Mouse (Mus musculus): Measurements from ENCODE around the gene 2410002F23Rik.
A peak's percentile ranks its signal among the peaks of the same experiment; 100 is the strongest.
"Not testable (repeated sequence)": the region's sequence is repeated elsewhere in the genome, so short reads cannot be mapped to it uniquely, and the experiment has no call there.

The 2410002F23Rik gene

DNA sequence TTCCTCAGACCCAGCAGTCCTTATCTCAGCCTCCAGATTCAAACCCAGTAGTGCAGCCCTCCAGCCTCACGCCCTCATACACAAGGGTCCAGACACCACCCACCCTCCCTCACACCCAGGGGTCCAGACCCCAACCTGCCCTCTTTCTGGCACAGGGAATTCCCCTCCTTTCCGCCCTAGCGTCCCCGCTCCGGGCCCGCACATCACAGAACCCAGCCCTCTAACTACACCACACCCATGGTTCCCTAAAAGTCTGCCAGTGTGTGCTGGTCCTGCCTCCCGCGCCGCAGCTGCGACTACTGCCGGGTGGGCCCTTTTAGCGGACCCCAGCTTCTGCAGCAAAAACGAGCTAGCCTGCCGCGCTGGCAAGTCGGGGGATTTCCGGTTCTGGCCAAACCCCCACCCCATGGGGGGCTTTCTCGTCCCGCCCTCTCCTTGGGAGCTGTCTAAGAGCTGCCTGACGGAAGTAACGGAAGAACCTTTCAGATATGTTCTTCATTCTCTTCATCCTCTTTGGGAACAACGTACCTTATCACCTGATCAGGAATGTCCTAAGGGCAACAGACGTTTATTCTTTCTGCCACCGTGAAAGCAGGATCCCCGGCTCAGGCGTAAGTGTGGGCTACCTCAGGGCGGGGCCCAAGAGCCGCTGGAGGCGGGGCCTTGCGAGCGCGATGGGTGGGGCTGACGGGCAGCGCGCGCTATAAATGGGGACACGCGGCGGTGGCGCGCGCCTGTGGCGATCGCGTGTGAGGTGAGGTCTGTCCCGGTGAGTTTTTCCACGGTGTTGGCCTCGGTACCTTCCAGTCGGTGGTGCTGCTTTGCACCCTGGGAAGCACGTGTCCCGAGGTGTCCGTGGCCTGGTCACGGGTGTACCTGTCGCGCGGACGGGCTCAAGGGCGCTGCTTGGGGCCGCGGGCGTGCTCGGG, at the start of gene 2410002F23Rik, which contains the start of gene 1700028J19Rik:
Gene 2410002F23Rik (plus strand): TSS at position 668 of the 929 bp plus-strand sequence.
Gene 1700028J19Rik (minus strand): TSS at position 641 of the 929 bp plus-strand sequence.
- DNase-seq (ENCODE audit: low read depth, low spot score) = peak; percentile 93

DNA sequence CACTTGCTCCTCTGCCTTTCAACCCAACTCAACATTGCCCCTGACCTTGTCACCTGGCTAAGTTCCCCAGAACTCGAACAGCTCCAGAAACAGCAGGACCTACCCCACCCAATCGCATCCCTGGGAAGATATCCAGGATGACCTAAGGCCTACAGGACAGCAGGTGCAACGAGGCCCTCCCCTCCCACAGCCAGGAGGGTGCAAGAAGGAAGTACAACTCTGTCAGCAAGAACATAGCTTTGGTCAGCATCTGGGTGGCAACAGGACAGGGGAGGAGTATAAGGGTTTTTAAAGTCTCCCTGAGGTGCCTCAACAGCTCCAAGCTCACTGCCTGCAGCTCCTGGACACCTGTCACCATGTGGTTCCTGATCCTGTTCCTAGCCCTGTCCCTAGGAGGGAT, 48.6 kb upstream of the 2410002F23Rik start, which contains the start of gene Klk1b3:
Gene Klk1b3 (plus strand): TSS at position 301 of the 400 bp plus-strand sequence.
- DNase-seq (ENCODE audit: low read depth, low spot score) = no peak

DNA sequence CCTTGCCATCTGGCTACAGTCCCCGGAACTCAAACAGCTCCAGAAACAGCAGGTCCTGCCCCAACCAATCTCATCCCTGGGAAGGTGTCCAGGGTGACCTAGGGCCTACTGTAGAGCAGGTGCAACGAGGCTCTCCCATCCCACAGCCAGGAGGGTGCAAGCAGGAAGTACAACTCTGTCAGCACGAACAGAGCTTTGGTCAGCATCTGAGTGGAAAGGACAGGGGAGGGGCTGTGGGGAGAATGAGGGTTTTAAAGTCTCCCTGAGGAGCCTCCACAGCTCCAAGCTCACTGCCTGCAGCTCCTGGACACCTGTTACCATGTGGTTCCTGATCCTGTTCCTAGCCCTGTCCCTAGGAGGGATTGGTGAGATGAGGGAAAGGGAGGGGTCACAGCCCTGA, 39.4 kb upstream of the 2410002F23Rik start, which contains the start of gene Klk1b4:
Gene Klk1b4 (plus strand): TSS at position 301 of the 400 bp plus-strand sequence.
- DNase-seq (ENCODE audit: low read depth, low spot score) = not testable (repeated sequence)

DNA sequence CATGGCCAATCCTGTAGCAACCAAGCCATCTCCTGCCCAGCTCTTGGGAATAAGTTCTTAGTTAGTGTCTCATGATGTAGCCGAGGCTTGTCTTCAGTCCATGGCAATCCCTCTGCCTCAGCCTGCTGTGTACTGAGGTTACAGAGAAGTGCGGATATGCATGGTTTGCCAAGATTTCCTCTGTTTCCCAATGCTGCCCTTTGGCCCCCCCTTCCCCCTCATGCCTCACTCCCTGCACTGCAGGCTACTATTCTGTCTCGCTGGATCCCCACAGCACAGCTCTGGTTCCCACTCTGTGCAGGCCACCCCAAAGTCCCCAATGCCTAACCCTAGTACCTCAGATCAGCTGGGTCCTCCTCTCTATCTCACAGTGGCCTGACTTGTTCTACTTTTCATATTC, 38.2 kb upstream of the 2410002F23Rik start:
- no peak for DNase-seq (ENCODE audit: low read depth, low spot score)

DNA sequence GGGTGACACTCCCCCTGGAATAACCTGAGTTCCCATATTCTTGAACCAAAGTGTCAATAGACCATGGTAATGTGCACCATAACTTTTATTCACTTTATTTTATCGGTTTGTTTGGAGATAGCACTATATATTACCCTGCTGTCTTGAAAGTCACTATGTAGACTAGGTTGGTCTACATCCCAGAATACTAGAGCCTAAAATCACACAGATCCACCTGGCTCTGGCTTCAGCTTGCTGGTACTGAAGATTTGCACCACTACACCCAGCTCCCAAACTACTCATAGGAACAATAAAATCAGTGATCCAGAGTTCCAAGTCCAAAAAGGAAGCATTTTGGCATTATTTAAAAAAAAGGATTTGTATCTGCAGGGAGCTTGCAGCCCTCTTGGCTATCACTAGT, 30.9 kb upstream of the 2410002F23Rik start, which contains the start of gene Klk1b5:
Gene Klk1b5 (plus strand): TSS at position 301 of the 400 bp plus-strand sequence.
- no peak for DNase-seq (ENCODE audit: low read depth, low spot score)

DNA sequence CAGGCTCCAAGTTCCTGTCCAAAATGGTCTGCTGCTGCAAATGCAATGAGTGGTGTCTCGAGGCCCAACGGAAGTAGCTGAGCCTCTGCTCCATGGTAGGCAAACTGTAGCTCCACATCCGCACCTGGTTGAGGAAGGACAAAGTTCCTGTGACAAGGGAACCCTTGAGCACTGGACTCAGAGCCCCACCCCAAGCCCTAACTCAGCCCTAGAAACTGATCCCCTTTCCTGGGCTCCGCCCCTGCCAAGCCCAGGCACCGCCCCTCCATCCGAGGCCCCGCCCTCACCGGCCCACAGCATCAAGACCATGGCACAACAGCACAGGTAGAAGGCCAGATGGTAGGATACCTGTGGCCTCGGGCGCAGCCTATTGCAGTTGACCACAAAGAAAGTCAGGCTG, 24.9 kb upstream of the 2410002F23Rik start:
- DNase-seq (ENCODE audit: low read depth, low spot score) = peak; percentile 18

DNA sequence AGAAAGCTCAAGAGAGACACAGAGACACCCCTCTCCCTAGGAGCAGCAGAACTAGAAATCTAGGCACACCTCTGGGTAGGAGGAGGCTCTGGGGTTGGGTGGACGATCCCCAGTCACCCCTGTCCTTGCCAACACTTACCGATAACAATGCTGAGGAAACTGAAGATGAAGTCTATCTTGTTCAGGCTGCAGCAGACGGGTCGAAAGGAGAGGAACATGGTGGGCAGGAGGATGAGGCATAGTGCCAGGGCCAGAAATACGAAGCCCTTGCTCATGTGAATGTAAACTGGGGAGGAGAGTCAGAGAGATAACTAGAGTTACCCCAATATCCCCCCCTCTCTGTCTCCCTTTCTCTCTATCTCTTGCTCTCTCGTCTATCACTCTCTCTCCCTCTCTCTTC, 24.2 kb upstream of the 2410002F23Rik start:
- not testable (repeated sequence) for DNase-seq (ENCODE audit: low read depth, low spot score)

DNA sequence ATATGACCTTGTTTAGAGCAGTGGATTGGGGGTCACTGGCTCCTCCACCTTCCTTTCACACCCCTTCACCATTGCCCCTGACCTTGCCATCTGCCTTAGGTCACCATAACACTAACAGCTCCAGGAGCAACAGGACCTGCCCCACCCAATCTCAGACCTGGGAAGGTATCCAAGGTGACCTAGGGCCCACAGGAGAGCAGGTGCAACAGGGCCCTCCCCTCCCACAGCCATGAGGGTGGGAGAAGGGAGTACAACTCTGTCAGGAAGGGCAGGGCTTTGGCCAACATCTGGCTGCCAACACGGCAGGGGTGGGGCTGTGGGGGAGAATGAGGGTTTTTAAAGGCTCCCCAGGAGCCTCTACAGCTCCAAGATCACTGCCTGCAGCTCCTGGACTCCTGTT, 21.4 kb upstream of the 2410002F23Rik start, which contains the start of gene Klk1:
Gene Klk1 (plus strand): TSS at position 285 of the 400 bp plus-strand sequence.
- DNase-seq (ENCODE audit: low read depth, low spot score) = peak; percentile 87

DNA sequence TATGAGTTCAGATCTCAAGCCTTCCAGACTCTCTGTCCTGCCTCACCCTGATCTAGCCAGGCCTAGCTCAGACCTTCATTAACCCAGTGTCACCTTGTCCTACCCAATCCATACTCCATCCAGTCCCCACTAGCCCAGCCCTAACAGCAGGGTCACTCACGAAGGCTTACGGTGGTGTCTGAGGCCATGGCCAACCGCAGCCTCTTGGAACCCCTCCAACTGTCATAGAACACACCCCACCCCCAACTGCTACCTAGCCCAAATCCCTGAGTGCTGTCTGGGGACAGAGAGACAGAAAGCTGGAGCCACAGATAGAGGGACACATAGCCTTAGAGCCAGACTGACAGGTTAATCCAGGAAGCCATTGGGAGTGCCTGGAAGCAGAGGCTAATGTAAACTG, 10.6 kb upstream of the 2410002F23Rik start, which contains the start of gene Gm36864:
Gene Gm36864 (plus strand): TSS at position 269 of the 400 bp plus-strand sequence.
- no peak for DNase-seq (ENCODE audit: low read depth, low spot score)

DNA sequence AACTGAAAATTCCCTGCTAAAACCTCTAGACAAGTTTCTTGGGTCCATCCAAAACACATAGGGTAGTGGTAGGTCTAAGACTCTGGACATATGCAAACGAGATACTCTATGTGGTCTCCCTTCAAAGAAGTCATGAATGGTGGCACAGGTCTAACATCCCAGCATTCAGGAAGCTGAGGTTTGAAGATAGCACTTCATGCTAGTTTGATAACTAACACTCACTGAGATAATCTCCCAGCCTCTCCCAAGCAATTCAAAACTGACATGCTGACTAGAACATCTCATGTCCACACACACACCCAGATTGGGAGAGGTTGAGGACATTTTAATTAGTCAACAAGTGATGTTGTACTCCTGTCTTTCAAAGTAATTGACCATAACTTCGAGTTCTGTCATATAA, 6.6 kb upstream of the 2410002F23Rik start:
- DNase-seq (ENCODE audit: low read depth, low spot score) = no peak

DNA sequence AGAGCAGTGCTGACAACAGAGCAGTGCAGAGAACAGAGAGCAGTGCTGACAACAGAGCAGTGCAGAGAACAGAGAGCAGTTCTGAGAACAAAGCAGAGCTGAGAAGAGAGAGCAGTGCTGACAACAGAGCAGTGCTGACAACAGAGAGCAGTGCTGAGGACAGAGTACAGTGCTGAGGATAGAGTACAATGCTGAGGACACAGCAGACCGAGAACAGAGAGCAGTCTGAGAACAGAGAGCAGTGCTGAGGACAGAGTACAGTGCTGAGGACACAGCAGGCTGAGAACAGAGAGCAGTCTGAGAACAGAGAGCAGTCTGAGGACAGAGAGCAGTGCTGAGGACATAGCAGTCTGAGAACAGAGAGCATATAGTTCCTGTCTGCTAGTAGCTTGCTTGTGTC, 5.8 kb upstream of the 2410002F23Rik start:
- DNase-seq (ENCODE audit: low read depth, low spot score) = peak; percentile 54

DNA sequence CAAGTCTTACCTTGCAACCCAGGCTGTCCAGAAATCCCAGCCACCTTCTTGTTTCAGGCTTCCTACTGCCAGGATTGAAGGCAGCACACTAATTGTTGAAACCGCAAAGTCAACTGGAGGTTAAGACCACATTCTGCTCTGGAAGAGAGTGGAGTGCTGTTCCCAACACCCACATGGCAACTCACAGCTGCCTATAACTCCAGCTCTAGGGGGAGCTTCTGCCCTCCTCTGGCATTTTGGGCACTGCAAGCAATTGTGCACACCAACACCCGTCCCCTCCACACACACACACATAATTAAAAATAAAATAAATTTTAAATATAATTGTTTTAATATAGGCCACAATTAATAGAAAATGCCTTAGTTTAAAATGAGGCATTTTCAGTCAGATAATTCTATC, 5.4 kb upstream of the 2410002F23Rik start:
- no peak for DNase-seq (ENCODE audit: low read depth, low spot score)

DNA sequence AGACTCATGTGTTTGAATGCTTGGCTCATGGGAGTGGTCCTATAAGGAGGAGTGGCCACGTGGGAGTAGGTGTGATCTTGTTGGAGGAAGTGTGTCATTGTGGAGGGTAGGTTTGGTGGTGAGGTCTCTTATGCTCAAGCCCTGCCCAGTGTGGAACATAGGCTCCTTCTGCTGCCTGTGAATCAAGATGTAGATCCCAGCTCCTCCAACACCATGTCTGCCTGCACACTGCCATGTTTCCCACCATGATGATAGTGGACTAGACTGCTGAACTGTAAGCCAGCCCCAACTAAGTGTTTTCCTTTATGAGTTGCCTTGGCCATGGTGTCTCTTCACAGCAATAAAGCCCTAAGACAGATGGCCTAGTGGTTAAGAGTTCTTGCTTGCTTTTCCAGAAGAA, 2.4 kb upstream of the 2410002F23Rik start:
- DNase-seq (ENCODE audit: low read depth, low spot score) = no peak

DNA sequence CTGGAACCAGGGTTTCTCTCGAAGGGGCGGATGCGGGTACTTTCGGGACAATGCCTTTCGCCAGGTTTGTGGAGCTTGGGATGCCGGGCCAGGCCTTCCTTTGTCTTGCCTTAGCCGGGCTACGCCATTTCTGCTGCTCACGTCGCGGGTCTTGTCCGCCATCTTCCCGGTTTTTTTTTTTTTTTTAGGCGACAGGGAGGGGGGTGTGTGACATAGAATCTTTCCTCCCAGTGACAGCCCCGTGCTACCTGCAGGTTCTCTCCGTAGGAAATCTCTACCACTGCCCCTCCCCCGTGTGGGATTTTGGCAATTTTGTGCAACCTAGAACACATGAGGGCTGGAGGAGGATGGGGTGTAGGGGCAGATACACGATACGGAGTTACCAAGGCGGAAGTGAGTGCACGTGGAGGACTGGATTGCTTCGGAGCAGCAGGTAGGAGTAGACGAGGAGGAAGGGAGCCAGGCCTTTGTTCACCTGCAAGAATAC, 505 bp downstream of the 2410002F23Rik start:
- peak; percentile 79 for DNase-seq (ENCODE audit: low read depth, low spot score)

DNA sequence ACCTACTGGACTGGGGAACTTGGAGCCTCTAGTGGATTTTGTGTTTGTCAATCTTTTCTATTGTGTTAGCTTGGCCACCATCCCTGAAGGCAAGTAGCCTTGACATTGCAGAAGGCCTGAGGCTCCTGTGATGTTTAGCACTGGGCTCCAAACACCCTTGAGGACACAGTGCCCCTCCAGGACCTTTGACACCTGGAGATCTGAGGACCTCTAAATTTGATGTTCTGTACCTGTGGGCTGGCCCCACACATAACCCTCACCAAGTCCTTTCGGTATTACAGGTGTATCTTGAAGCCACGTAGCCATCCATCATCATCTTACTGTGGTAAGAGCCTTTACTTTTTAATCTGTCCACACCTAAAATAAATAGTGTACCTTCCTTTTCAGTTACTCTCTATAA, 1.4 kb downstream of the 2410002F23Rik start:
- DNase-seq (ENCODE audit: low read depth, low spot score) = no peak

DNA sequence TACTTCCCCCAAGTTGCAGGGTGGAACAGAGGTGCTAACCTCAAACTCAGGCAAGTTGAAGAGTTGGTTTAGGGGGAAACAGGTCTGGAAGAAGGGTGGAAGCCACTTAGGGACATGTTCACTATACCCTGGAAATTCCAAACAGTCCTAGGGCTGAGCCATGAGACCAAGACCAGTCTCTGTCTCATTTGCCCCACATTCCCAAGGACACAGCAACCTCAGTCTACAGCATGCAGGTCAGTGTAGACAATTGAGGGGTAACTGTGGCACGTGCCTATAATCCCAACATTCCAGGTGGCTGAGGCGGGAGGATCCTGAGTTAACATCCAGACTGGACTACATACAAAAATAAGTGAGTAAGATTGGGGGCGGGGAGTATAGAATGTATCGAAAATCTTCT, 2.7 kb downstream of the 2410002F23Rik start:
- no peak for DNase-seq (ENCODE audit: low read depth, low spot score)

DNA sequence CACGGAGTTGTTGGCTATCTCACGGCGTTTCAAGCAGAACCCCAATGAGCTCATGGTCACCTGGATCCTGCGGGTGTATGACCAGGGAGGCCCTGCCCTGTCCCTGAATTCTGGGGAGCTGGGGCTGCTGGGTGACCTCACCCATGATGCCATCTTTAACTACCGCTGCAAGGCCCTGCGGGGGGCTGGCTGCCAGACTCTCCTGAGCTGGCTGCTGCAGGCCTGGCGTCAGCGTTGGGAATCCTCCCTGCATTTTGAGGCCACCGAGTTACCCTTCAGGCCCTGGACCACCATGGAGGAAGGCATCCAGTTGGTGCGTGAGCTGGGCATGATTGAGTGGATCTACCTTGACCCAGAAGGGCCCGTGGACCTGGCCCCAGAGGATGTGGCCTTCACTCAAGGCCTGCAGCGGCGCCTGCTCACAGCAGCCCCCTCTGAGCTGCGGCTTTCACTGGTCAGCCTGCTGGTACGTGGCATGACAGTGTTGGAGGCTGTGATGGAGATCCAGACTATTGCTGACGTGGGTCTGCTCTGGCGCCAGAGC, 4.3 kb downstream of the 2410002F23Rik start:
- DNase-seq (ENCODE audit: low read depth, low spot score) = not testable (repeated sequence)

DNA sequence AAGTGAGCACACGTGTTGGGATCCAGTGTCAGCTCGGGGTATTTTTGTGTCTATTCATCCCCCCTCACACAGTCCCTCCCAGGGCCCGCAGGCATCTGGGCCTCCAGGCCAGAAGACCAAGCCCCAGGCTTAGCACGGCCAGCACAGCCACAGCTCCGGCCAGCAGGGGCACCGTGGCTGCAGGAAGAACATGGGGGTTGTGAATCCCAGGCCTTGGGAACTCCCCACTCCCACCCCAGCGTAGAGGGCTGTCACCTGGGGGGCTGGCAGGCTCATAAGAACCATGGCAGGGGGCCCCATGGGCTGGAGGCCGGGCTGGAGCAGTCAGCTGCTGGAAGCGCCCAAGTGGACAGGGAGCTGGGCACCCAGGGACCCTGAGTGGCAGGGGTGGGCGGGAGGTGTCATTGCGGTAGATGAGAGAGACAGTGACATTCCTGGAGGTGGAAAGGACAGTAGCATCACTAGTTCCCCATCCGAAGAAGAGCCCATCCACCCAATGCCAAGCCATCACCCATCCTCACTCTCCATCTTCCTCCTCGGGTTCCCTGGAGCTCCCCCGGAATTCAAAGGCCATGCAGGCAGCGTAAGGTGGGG, 6.6 kb downstream of the 2410002F23Rik start:
- DNase-seq (ENCODE audit: low read depth, low spot score) = no peak

DNA sequence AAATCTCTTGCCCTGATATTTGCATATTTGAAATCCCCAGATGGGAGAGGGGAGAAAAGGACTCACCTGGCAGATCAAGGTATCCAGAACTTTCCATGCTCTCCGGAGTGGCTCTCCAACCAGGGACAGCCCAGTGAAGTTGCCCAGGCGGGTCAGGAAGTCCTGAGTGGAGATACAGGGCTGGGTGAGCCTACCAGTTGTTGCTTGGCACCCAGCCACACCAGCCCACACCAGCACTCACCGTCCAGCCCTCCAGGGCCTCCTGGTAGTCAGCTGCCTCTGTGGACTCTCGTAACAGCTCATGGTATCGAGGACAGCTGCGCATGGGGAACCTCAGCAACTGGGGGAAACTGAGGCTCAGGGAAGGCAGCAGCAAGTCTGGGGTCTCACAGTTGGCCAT, 8.4 kb downstream of the 2410002F23Rik start:
- DNase-seq (ENCODE audit: low read depth, low spot score) = no peak

DNA sequence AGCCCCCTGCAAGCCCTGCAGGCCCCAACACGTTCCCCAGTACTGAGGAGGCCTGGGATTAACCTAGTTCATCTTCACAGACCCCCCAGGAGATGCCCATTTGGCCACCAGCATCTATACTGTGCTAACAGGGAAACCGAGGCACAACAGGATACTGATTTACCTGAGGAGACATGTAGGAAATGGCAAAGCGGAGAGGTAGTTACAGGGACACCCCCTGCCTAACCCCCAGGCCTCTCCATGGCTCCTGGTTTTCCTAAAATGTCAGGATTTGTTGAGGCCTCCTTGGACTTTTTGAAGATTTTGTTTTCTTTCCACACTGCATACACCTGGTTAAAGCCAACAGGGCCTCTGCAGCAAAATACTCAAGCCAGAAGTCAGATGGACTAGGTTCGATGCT, 10.8 kb downstream of the 2410002F23Rik start, which contains the start of gene Acp4:
Gene Acp4 (minus strand): TSS at position 101 of the 400 bp plus-strand sequence.
- no peak for DNase-seq (ENCODE audit: low read depth, low spot score)

DNA sequence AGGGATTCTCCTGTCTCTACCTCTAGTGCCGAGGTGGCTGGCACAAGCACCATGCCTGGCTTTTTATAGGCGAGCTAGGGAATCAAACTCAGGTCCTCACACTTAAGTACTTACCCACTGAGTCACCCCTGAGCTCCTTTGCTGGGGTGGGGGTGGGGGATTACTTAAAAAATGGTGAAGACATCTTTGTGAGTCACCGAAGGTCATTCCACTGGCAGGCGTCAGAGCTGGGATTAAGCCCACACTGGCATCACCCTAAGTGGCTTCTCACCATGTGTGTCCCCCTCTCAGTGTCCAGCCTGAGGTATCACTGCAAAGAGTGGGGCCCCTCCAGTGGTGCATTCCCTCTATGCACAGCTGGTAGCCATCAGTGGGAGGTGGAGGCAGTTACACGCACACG, 13.9 kb downstream of the 2410002F23Rik start:
- no peak for DNase-seq (ENCODE audit: low read depth, low spot score)

DNA sequence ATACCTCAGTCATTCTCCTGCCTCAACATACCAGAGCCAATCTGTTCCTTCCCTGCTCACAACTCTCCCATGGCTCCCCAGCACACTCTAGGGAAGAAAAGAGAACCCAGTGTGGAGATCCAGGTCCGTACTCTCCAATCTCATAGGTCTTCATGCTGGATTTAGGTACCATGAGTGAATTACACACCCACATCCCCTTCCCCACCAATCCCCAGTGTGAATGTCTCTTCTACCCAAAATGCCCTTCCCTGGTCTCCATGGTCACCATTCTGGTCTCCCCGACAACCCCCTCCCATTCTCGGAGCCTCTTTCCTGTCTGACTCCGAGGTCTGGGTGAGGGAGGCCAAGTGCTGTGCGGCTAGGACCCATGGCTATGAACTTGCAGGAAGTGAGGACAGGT, 14.6 kb downstream of the 2410002F23Rik start, which contains the start of gene Gm15517:
Gene Gm15517 (plus strand): TSS at position 301 of the 400 bp plus-strand sequence.
- DNase-seq (ENCODE audit: low read depth, low spot score) = peak; percentile 53
